Mouse (Mus musculus) brown adipose tissue, adult 24 weeks (tissue): ENCODE data around the gene Wdr83os. TPM values are rescaled to one million over a fixed set of nuclear protein-coding genes. Genes with fewer than 3 reads are reported as not detected.

Source experiments
- H3K27ac ChIP-seq: fragments of 200-500 bp; replicated peaks from 2 replicates; pipeline ENCODE4 v1.5.1; 2012; ENCODE audit warnings: low read depth, mild to moderate bottlenecking, low read length
- H3K4me1 ChIP-seq: fragments of 200-500 bp; 2 replicates; pipeline ENCODE4 v1.6.1; 2012; ENCODE audit warnings: low read length, mixed read lengths; ENCODE audit not compliant: control insufficient read depth, insufficient read depth, insufficient read length
- H3K4me3 ChIP-seq: fragments of 200-500 bp; 2 replicates; pipeline ENCODE4 v1.5.1; 2012; ENCODE audit warnings: low read depth, mild to moderate bottlenecking, low read length, moderate library complexity; ENCODE audit not compliant: insufficient read depth
- polyA plus RNA-seq: library from polyadenylated mRNA; stranded (reverse); fragments of >200 nt; gene quantifications from 2 replicates; pipeline ENCODE4 v1.2.4, GENCODE M21; 2012; ENCODE audit not compliant: missing spikeins, insufficient read depth, insufficient read length

The Wdr83os gene
- polyA plus RNA-seq: 95.5 and 130 TPM in 2 replicates

DNA sequence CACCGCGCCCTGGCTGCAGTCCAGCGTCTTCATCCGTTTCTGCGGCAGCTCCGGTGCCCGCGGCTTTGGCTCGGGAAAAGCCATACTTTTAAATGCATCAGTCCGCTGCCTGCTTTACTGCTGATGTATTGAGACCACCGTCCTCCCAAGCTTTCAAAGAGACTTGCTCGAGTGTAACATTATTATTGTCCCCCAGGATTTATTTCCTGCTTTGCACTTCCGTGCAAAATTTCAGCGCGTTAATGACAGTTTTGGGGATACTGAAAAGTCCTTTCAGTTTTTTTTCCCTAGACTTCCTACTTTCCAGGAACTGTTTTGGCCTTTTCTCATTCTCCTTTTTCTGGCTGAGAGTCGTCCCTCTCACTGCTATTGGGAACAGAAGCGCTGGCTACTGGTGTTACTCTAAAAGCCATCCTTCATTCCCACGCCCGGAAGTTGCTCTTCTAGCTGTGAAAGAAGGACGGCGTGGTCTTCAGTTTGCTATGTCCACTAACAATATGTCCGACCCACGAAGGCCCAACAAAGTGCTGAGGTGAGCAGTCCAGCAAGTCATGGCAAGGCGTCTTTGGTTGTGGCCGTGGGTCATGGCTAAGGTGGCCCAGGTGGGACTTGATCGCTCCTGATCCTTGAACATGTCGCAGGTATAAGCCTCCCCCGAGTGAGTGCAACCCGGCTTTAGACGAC lies at the start of gene Wdr83os:
Wdr83os (plus strand) TSS at position 209 of the 684 bp plus-strand sequence.
- Histone ChIP-seq H3K4me1 (no peaks in the 10 kb centered on the region), H3K27ac (peak within 1 kb of the TSS; percentile 96), H3K4me3 (peak within 1 kb of the TSS; percentile 99)

DNA sequence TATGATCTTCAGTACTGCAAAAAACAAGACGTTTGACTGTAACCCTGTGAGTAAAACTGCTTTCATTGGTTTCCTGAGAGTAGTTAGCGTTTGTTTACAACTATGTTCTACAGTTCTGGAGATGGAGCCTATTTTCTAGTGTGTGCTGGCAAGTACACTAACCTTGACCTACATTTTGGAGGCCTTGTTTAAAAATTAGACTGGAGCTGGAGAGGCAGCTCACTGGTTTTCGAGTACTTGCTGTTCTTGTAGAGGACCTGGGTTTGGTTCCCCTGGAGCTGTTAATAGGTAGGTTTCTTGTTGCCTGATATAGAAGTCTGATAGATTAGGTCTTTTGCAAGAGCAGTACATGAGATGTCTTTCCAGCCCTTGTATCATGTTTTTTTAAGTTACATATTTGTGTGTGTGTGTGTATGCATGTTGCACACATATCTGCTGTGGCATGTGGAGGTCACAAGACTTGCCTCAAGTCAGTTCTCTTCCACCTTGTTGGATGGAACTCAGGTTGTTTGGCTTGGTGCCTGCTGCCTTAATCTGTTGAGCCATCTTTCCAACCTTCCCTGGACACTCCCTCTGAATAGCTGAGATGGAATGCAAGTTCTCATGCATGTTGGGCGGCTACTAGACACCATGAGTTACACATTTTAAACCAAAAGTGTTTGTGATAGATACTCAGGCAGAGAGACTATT lies 47.8 kb upstream of the Wdr83os start:
- Histone ChIP-seq H3K27ac (no peak overlapping the region), H3K4me3 (no peak overlapping the region), H3K4me1 (peaks cover 11% of the 10 kb centered on the region)

DNA sequence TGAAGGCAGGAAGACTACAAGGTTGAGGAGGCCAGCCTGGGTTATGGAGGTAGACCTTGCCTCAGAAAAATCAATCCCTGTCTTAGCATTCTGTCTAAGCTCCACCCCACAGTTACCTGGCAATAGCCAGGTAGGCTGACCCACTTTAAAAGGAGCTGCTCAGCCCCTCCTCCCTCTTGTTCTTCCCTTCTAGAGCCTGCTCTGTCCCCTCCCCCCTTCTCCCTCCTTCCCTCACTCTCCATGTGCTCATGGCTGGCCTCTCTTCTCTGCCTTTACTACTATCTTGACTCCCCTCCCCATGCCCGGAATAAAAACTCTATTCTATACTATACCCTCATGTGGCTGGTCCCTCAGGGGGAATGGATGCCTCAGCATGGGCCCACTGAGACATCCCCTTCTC lies 46.7 kb upstream of the Wdr83os start:
- H3K4me3 ChIP-seq: no peak overlapping the region
- no peak overlapping the region for H3K27ac ChIP-seq
- peaks cover 9% of the 10 kb centered on the region for H3K4me1 ChIP-seq

DNA sequence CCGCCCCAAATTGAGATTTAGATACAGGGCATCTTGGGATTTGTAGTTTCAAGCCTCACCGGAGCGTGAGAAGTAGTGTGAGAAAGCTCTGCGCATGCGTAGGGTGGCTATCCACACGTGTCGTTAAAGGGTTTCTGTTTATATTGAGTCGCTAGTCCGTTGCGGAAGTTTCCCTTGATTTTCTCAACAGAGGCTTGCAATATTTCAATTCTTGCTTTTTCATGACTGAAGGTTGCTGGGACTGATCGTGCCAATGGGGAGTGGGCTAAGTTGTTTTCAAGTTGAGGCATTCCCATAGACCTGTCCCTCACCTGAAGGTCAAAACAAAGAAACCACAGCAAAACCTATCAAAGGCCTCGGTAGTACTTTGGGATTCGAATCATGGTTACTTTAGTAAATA lies 45.8 kb upstream of the Wdr83os start:
- Histone ChIP-seq H3K4me1 (peaks cover 6% of the 10 kb centered on the region; the same call in 1 of the 2 replicates), H3K27ac (0 out of 2 replicates have a peak overlapping the region, but pooled peaks have one; percentile 20), H3K4me3 (peak overlapping the region; percentile 84)

DNA sequence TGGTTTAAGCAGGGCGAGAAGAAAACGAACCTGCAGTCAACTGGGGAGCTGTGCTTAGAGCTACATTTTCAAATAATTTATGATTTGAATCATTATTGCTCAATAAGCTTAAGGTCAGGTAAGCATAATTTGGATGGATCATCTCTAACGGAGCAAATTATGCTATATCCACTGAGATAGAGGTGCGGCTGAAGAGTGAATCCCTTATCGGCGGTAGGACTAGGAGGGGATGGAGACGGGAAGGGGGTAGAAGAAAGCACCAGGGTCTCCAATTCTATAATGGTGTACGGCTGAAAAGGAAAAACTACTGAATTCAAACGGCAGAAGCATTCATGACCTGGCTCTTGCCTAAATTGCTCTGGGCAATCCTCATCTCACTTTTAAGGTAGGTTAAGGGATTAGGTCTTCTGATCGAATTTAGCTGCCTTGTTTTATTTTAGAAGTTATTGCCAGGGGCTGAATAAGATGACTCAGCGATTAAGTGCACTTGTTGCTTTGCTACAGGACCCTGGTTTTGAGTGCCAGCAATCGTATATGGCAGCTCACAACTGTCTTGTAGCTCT lies 45.3 kb upstream of the Wdr83os start:
- peak overlapping the region; percentile 84 for H3K4me3 ChIP-seq
- peak overlapping the region; percentile 64 for H3K27ac ChIP-seq
- H3K4me1 ChIP-seq: peaks cover 6% of the 10 kb centered on the region; the same call in 1 of the 2 replicates

DNA sequence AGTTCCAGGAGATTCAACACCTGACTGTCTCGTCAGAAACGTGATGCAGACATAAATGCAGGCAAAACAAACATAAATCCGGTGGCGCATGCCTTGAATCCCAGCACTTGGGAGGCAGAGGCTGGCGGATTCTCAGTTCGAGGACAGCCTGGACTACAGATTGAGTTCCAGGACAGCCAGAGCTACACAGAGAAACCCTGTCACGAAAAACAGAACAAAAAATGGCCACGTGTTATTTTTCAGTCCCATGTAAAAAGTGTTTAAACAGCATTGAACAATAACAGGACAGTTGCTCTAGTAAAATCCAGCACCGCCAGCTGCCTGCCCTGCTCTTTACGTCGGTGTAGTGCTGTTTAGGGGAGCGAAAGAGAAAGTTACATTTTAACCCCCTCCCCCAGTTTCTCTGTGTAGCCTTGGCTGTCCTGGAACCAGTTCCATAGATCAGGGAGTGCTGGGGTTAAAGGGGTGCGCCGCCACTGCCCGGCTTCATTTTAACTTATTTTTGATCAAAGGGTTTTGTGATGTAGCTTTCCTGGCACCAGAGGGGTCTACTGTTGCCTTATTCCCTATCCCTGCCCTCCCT lies 44.7 kb upstream of the Wdr83os start:
- peaks cover 6% of the 10 kb centered on the region; the same call in 1 of the 2 replicates for H3K4me1 ChIP-seq
- peak overlapping the region; percentile 84 for H3K4me3 ChIP-seq
- peak overlapping the region; percentile 64 for H3K27ac ChIP-seq

DNA sequence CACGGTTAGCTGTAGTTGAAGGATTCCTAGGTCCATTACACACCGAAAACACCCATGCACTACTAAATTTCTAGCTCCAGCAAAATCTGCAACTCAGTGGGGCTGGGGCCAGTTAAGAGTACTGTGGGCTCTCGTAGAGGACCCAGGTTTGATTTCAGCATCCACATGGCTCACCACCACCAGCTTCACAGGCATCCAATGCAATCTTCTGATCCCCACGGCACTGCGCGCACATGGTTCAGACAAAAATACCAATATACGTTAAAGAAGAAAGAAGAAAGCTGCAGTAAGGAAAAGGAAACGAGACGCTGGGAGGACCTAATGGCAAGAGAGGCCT lies 44.2 kb upstream of the Wdr83os start:
- Histone ChIP-seq H3K4me1 (peaks cover 6% of the 10 kb centered on the region; the same call in 1 of the 2 replicates), H3K4me3 (peak overlapping the region; percentile 84)

DNA sequence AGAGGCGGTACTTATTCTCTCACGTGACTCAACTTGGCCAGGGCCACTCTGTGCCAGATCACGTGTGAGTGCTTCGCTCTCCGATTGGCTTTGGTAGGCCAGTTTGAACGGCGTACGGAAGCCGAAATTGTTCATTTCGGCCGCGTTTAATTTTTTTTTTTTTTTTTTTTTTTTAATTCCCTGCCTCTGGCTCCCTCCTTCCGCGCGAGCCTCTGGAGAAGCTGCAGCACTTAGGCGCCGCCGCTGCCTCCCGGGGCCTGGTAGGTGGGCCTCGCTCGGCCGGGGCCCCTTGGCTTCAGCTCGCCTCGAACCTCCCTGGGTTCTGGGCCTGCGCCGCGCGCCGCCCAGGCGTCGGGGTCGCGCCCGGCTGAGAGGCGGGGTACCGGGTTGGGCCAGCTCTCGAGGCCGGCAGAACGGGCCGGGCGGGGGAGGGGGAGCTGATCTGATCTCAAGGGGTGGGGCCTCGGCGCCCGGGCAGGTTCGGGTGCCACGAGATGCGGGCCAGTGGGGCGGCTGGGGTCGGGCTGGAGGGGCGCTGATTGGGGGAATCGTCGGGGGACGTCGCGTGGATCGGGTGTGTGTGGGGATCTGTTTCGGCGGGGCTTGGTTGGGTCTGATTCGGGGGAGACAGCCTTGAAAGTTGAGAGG lies 43.7 kb upstream of the Wdr83os start, which contains the start of gene Tnpo2:
Tnpo2 (plus strand) TSS at position 198 of the 648 bp plus-strand sequence.
- peak within 1 kb of the TSS; percentile 73 for H3K27ac ChIP-seq

More for the DNA sequence above, 44.2 kb upstream of the Wdr83os start:
- peak overlapping the region; percentile 64 for H3K27ac ChIP-seq

DNA sequence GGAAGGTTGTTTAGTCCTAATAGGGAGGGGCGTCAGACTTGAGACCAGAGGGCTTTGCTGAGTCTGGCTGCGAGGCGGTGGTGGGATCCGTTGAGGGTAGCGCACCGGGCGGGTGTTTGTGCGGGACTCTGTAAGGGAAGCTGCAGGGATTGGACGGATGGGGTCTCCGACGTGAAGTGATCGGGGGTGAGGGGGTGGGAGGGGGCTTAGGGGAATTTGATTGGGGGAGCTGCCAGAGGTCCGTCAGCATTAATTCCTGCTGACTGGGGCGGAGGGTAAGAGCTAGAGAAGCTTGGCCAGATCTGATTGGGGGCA lies 43.2 kb upstream of the Wdr83os start:
- Histone ChIP-seq H3K4me1 (peaks cover 6% of the 10 kb centered on the region; the same call in 1 of the 2 replicates), H3K27ac (peak overlapping the region; percentile 24; the same call in 1 of the 2 replicates), H3K4me3 (peak overlapping the region; percentile 82)

More for the DNA sequence above, 43.7 kb upstream of the Wdr83os start, which contains the start of gene Tnpo2:
- Histone ChIP-seq H3K4me3 (peak within 1 kb of the TSS; percentile 84), H3K4me1 (peaks cover 6% of the 10 kb centered on the region; the same call in 1 of the 2 replicates)

DNA sequence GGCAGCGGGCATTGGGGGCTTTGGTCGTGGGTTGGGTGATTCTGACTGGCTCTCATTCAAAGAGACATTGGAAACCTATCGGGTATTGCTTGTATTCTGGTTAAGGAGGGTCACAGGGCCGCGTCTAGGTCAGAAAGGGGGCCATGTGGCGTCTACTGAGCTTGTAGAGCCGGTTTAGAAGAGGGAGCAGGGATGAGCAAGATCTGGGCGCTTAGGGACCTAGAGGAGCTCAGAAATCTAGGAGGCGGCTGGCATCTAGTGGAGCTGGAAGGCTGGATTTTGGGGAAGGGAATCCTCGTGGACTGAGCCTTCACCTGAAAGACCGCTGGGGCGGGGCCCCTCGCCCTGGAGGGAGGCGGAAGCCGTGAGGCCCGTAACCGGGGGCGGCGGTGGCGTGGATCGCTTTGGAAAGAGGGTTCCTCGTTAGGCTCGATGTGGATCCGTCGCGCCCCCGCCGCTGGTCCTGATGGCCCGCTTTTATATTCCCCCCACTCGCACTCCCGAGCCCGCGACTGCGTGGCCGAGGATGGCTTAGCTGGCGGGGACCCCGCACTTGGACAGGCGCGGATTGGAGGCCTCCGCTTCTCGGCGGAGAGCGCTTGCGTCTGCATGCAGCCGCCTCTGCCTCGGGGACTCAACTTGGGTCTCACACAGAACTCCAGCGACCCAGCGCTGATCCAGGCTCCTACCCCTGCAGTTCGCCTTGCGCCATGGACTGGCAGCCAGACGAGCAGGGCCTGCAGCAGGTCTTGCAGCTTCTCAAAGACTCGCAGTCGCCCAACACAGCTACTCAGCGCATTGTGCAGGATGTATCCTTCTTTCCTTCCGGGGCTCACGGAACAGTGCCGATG lies 42.6 kb upstream of the Wdr83os start:
- Histone ChIP-seq H3K4me1 (peaks cover 6% of the 10 kb centered on the region; the same call in 1 of the 2 replicates), H3K27ac (peak overlapping the region; percentile 8; the same call in 1 of the 2 replicates), H3K4me3 (peak overlapping the region; percentile 82)

DNA sequence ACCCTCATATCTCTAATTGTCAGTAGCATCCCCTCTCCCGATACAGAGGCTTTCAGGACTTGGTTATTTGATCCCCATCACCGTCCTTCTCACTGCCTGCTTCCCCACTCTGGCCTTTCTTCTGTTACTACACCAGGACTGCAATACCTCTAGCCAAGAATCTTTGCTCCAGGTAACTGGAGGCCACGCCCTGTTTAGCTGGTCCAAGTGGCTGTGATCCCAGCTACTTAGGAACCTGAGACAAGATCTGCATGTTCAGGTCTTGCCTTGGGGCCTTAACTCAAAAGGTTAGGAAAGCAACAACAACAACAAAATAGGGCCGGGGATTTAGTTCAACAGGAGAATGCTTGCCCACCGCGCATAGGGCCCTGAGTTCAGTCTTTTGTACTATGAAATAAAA lies 36.9 kb upstream of the Wdr83os start:
- no peaks in the 10 kb centered on the region for H3K4me1 ChIP-seq
- no peak overlapping the region for H3K4me3 ChIP-seq
- no peak overlapping the region for H3K27ac ChIP-seq

DNA sequence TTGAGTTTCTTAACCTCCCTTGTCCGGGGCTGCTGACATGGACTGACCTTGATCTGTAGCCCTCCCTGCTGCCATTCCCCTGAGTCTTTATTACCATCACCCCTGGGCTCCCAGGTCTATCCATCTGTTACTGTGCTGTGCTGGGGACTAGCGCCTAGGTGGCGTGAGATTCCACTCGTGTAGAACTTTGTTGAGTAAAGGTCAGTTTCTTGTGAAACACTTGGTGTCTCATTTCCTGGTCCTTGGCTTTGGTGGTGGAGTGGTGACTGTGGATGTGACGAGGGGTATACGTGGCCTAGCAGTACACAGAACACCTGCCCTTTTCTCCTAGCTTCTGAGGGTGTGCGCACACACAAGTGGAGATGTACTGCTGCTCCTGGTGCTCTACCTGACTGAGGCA lies 23.2 kb upstream of the Wdr83os start:
- Histone ChIP-seq H3K4me1 (peaks cover 5% of the 10 kb centered on the region; the same call in 1 of the 2 replicates), H3K4me3 (no peak overlapping the region)

DNA sequence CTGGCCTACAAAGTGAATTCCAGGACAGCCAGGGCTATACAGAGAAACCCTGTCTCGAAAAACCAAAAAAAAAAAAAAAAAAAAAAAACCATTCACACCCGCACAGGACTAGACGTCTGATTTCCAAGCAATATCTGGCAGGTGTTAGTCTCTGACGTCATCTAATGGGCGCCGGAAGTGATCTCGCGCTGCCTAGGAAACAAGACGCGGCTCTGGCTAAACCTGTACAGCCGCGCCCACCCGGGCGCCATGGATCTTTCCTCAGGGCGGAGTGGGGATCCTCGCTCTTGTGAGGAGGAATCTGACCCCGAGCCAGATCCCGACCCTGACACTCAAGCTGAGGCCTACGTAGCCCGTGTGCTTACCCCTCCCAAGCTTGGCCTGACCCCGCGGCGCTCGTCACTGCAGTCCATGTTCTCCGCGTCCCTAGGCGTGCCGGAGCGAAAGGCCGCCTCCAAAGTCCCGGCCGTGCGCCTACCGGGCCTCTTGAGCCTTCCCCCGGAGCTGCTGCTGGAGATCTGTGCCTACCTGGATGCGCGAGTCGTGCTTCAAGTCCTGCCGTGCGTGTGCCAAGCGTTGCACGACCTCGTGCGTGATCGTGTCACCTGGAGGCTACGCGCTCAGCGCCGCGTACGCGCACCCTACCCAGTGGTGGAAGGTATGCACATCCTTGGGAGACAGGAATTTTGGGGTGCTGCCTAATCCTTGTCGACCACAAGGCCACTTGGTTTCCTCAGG lies 20.5 kb upstream of the Wdr83os start, which contains the start of gene Fbxw9:
Fbxw9 (plus strand) TSS at position 177 of the 738 bp plus-strand sequence.
- Histone ChIP-seq H3K4me3 (peak within 1 kb of the TSS; percentile 95), H3K4me1 (peaks cover 5% of the 10 kb centered on the region; the same call in 1 of the 2 replicates), H3K27ac (no peak within 1 kb of the TSS)

More for the DNA sequence above, 23.2 kb upstream of the Wdr83os start:
- H3K27ac ChIP-seq: no peak overlapping the region
